Mouse (Mus musculus) granulocyte monocyte progenitor cell, adult 5-6 weeks (primary cell): ENCODE data around the gene Dnmt3c. TPM values are rescaled to one million over a fixed set of nuclear protein-coding genes. Genes with fewer than 3 reads are reported as not detected.
"Not testable (repeated sequence)": the region's sequence is repeated elsewhere in the genome, so short reads cannot be mapped to it uniquely, and the experiment has no call there.

Source experiments
- ATAC-seq: replicated peaks from 2 replicates; pipeline ENCODE4 v1.8.0; 2016; ENCODE audit warnings: mild to moderate bottlenecking, moderate TSS enrichment, inconsistent platforms; ENCODE audit not compliant: poor library complexity, severe bottlenecking
- total RNA-seq, 2 experiments: library from RNA; stranded (forward) in 1 of 2; stranded (reverse) in 1 of 2; fragments of 200-712, 200-1000 nt in 1 of 2; fragments of >200 nt in 1 of 2; fragmentation: Nextera tagmentation in 1 of 2; gene quantifications; 2 replicates each; pipeline ENCODE4 v1.2.3; 2014 to 2017

The Dnmt3c gene
- total RNA-seq, 2 experiments from 2014 or later: not detected

- no peak for ATAC-seq
Observed at GRCm38 (mm10) chr2:153713227-153713626, 16.8 kb downstream of the Dnmt3c start.

GRCm38 (mm10) chr2:153717861-153718260, 21.4 kb downstream of the Dnmt3c start:
- ATAC-seq: not testable (repeated sequence)

GRCm38 (mm10) chr2:153723098-153723497, 26.6 kb downstream of the Dnmt3c start:
- ATAC-seq: no peak

- ATAC-seq: no peak
Observed at GRCm38 (mm10) chr2:153724424-153724823, 28.0 kb downstream of the Dnmt3c start.

GRCm38 (mm10) chr2:153724871-153725270, 28.4 kb downstream of the Dnmt3c start:
- ATAC-seq: no peak

- ATAC-seq: no peak
Observed at GRCm38 (mm10) chr2:153725291-153725690, 28.8 kb downstream of the Dnmt3c start.

- ATAC-seq: peak; percentile 35
Observed at GRCm38 (mm10) chr2:153734033-153734432, 37.6 kb downstream of the Dnmt3c start.

GRCm38 (mm10) chr2:153740500-153741436, 44.3 kb downstream of the Dnmt3c start, which contains the start of gene Mapre1:
Gene Mapre1, plus strand, starts transcription at chr2:153741274.
- peak; percentile 91 for ATAC-seq

GRCm38 (mm10) chr2:153741437-153742065, 45.1 kb downstream of the Dnmt3c start:
- peak; percentile 64 for ATAC-seq

- no peak for ATAC-seq
Observed at GRCm38 (mm10) chr2:153747994-153748393, 51.5 kb downstream of the Dnmt3c start.

- no peak for ATAC-seq
Observed at GRCm38 (mm10) chr2:153750363-153750762, 53.9 kb downstream of the Dnmt3c start.

- no peak for ATAC-seq
Observed at GRCm38 (mm10) chr2:153762121-153762520, 65.7 kb downstream of the Dnmt3c start.

- ATAC-seq: no peak
Observed at GRCm38 (mm10) chr2:153767484-153767883, 71.0 kb downstream of the Dnmt3c start.

- ATAC-seq: no peak
Observed at GRCm38 (mm10) chr2:153768881-153769280, 72.4 kb downstream of the Dnmt3c start.

GRCm38 (mm10) chr2:153772950-153773349, 76.5 kb downstream of the Dnmt3c start:
- ATAC-seq: no peak

- no peak for ATAC-seq
Observed at GRCm38 (mm10) chr2:153775472-153775871, 79.0 kb downstream of the Dnmt3c start.

- peak; percentile 96 for ATAC-seq
Observed at GRCm38 (mm10) chr2:153778638-153779362, 82.3 kb downstream of the Dnmt3c start.
